In the genomic region with DNA sequence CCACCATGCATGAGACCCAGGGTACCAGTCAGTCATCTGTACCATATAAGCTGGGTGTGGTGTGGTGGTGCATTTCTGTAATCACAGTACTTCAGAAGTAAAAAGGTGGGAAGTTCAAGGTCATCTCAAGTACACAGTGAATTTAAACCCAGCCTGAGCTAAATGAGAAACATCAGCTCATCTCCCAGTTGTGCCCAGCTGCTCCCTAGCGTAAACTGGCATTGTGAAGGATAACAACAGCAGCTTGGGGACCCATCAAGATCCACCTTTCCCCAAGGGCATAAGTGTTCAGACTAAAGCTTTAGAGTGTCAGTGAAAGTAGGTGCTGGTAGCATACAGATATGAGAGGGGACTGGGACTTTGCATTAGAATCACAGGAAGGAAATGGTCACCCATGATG, we compare ENCODE assay signal across 21 mouse cellular contexts.
"Had no signal": no experiment of that assay in that cellular context is flagged by ENCODE, and none has a peak within 500 bp of the region (broad histone marks: within the 10 kb centered on the region; RNA-seq: fewer than 3 reads in every experiment).

No protein-coding gene starts in this region.

- H3K9me3 ChIP-seq: midbrain, embryonic 10.5 days; midbrain, embryonic 12.5 days; neural tube, embryonic 13.5 days; neural tube, embryonic 15.5 days; stomach, embryonic 15.5 days had no signal

- DNase-seq: lung, adult 18-20 months; lung, embryonic 14.5 days; lung, postnatal 10 days; lung, postnatal 4 days; midbrain, embryonic 14.5 days; retina, postnatal 1 day; right cerebral cortex, adult 18-20 months; right cerebral cortex, postnatal 25 days; right cerebral cortex, postnatal 4 days; spleen, adult 18-20 months; thymus, adult 2 months; thymus, postnatal 25 days; thymus, postnatal 4 days had no signal

- H3K4me2 ChIP-seq: lung, embryonic 14.5 days; midbrain, embryonic 12.5 days; neural tube, embryonic 13.5 days; neural tube, embryonic 15.5 days; stomach, embryonic 15.5 days had no signal

- H3K36me3 ChIP-seq: midbrain, embryonic 10.5 days; midbrain, embryonic 12.5 days; neural tube, embryonic 13.5 days; neural tube, embryonic 15.5 days; stomach, embryonic 15.5 days had no signal

- H3K9ac ChIP-seq: lung, embryonic 14.5 days; midbrain, embryonic 12.5 days; neural tube, embryonic 13.5 days; neural tube, embryonic 15.5 days; stomach, embryonic 15.5 days had no signal

- ATAC-seq: midbrain, embryonic 16.5 days had no signal

- H3K4me3 ChIP-seq: midbrain, embryonic 10.5 days; midbrain, embryonic 12.5 days; myocyte; neural tube, embryonic 13.5 days; neural tube, embryonic 15.5 days; stomach, embryonic 15.5 days had no signal

- H3K4me1 ChIP-seq: neural tube, embryonic 13.5 days had no signal

- H3K27ac ChIP-seq: midbrain, embryonic 12.5 days; neural tube, embryonic 13.5 days; neural tube, embryonic 15.5 days; stomach, embryonic 15.5 days; stomach, postnatal 0 days had no signal

- H3K27me3 ChIP-seq: midbrain, embryonic 12.5 days; neural tube, embryonic 13.5 days; neural tube, embryonic 15.5 days; stomach, embryonic 15.5 days had no signal
